Mouse (Mus musculus) hindbrain, embryonic 15.5 days (tissue): Measurements from ENCODE around the gene Ccl27a. TPM values are rescaled to one million over a fixed set of nuclear protein-coding genes. Genes with fewer than 3 reads are reported as not detected.

ENCODE experiments used
- polyA plus RNA-seq: library from polyadenylated mRNA; unstranded; fragments of >200 nt; fragmentation: Nextera tagmentation; extraction: Ambion mirVana; gene quantifications from 2 replicates; pipeline ENCODE4 v1.2.1, GENCODE M21; 2015

Ccl27a gene
- polyA plus RNA-seq, 1 experiment from 2014 or later, result 281 TPM

Other genes with a start within 250 kb of the Ccl27a start
- 17.6 and 19.0 TPM in 2 replicates for gene Fam219a, start 204.7 kb downstream of the Ccl27a start, polyA plus RNA-seq
- 2.0 and 2.6 TPM in 2 replicates for gene Dnaic1, start 204.5 kb downstream of the Ccl27a start, polyA plus RNA-seq
- 106 and 122 TPM in 2 replicates for gene Enho, start 133.9 kb downstream of the Ccl27a start, polyA plus RNA-seq
- gene Cntfr, start 77.2 kb downstream of the Ccl27a start, polyA plus RNA-seq, result 29.1 and 33.0 TPM in 2 replicates
- 39.4 and 41.6 TPM in 2 replicates for gene Il11ra1, start 74.3 kb downstream of the Ccl27a start, polyA plus RNA-seq
- 58.7 and 58.8 TPM in 2 replicates for gene Rpp25l, start 60.7 kb downstream of the Ccl27a start, polyA plus RNA-seq
- 298 and 299 TPM in 2 replicates for gene Dctn3, start 51.1 kb downstream of the Ccl27a start, polyA plus RNA-seq
- 0.86 and 1.1 TPM in 2 replicates for gene Arid3c, start 43.1 kb downstream of the Ccl27a start, polyA plus RNA-seq
- gene Galt, start 19.0 kb downstream of the Ccl27a start, polyA plus RNA-seq, result 48.0 and 53.9 TPM in 2 replicates
- gene Sigmar1, start 18.1 kb downstream of the Ccl27a start, polyA plus RNA-seq, result 78.5 and 79.3 TPM in 2 replicates
- gene Gm21541, start 129.4 kb upstream of the Ccl27a start, polyA plus RNA-seq, result not detected in 2 replicates
- gene Gm20878, start 167.3 kb upstream of the Ccl27a start, polyA plus RNA-seq, result 11.2 and 11.5 TPM in 2 replicates
- gene Fam205a4, start 191.8 kb upstream of the Ccl27a start, polyA plus RNA-seq, result 1.9 and 2.1 TPM in 2 replicates